Mouse (Mus musculus): ENCODE measurements around the gene Map3k21. TPM values are rescaled to one million over a fixed set of nuclear protein-coding genes. Genes with fewer than 3 reads are reported as not detected.

The Map3k21 gene
- total RNA-seq, 1 experiment from 2014 or later: not detected

Other genes starting within 250 kb of the Map3k21 start
- 1.5 to 3.0 TPM (median 2.5 TPM) in 3 replicates for gene Map10, start 240.6 kb upstream of the Map3k21 start, total RNA-seq (2017)
- gene Ntpcr, start 180.5 kb upstream of the Map3k21 start, total RNA-seq (2017): 11.4 to 17.3 TPM (median 12.7 TPM) in 3 replicates
- gene Pcnx2, start 12.1 kb upstream of the Map3k21 start, total RNA-seq (2017): not detected in 3 replicates
- not detected in 3 replicates for gene Kcnk1, start 84.7 kb downstream of the Map3k21 start, total RNA-seq (2017)